Mouse (Mus musculus): ENCODE results near the gene Rapgef5. TPM values are rescaled to one million over a fixed set of nuclear protein-coding genes. Genes with fewer than 3 reads are reported as not detected.

Gene Rapgef5
- polyA plus RNA-seq, 1 experiment, result not detected

- TF ChIP-seq GATA1 (IDR thresholded peaks at IDR 0.05; ENCODE audit: low read length), result no peak
Observed at GRCm38 (mm10) chr12:117632133-117632532, 115.9 kb downstream of the Rapgef5 start.

- TF ChIP-seq GATA1 (IDR thresholded peaks at IDR 0.05; ENCODE audit: low read length), result no peak
Observed at GRCm38 (mm10) chr12:117636139-117636772, 120.0 kb downstream of the Rapgef5 start.

GRCm38 (mm10) chr12:117636969-117637368, 120.7 kb downstream of the Rapgef5 start:
- no peak for TF ChIP-seq GATA1 (IDR thresholded peaks at IDR 0.05; ENCODE audit: low read length)

DNA sequence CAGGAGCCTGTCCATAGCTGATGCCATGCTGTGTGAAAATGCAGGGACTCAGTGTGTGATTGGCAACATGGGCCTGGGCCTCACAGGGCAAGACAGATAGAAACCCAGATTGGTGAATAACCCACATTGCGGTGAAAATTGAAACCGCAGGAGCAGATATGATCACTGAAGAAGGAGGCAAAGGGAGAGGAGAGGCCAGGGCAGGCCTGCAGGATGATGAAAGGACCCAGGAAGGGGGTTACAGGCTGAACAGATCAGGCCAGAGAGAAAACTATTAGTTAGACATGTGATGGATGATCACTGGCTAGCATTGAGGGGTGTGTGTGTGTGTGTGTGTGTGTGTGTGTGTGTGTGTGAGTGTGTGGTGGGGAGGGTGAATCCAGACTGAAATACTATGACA, 122.6 kb downstream of the Rapgef5 start:
- TF ChIP-seq GATA1 (IDR thresholded peaks at IDR 0.05; ENCODE audit: low read length), result no peak

DNA sequence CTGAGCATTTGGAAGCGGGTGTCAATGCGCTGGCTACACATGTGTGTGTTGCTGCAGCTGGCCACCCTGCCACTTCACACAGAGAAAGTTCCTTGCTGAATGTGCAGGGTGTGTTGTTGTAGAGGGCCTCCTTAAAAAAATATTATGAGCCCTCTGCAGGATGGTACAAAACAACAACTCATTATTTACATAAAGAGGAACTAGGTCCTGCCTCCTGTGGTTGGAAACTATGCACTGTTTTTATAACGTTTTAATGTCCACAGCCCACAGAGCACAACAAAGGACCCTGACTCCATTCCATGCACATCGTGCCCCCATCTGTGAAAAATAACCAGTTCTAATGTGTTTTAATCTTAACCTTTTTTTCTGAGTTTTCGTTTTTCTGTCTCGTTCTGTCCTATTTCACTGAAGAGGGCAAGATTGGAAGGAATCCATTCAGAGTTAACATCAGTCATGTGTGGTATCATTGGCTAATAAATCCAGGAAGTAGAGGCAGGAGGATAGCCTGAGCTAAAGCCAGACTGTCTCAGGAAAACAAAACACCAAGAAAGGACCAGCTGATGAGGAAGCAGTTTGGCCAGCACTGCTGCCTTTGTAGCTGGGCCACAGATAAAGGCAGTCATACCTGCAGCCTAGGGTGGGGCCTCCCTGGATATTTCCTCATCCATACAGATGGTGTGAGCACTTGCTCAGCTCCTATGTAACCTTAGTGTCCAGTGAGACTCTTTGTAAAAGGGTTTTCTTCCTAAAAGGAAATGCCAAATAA, 123.3 kb downstream of the Rapgef5 start:
- no peak for TF ChIP-seq GATA1 (IDR thresholded peaks at IDR 0.05; ENCODE audit: low read length)

GRCm38 (mm10) chr12:117642512-117642911, 126.2 kb downstream of the Rapgef5 start:
- TF ChIP-seq GATA1 (IDR thresholded peaks at IDR 0.05; ENCODE audit: low read length), result no peak

DNA sequence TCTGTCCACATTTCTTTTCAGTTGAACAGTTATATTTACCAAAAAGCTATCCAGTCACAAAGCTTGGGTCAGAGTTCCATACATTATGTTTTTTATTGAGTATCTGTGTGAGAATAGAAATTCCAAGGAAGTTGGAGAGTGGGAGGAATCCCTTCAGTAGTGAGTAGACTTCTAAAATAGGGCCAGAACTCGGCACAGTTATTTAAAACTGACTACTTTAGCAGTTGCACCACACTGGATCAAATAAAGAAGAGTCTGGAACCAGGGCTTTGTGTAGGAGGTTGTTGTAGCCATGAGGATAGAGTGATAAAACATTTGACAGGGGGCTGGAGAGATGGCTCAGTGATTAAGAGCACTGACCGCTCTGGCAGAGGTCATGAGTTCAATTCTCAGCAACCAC, 129.5 kb downstream of the Rapgef5 start:
- no peak for TF ChIP-seq GATA1 (IDR thresholded peaks at IDR 0.05; ENCODE audit: low read length)

GRCm38 (mm10) chr12:117653920-117654472, 137.7 kb downstream of the Rapgef5 start:
- TF ChIP-seq GATA1 (IDR thresholded peaks at IDR 0.05; ENCODE audit: low read length), result no peak

DNA sequence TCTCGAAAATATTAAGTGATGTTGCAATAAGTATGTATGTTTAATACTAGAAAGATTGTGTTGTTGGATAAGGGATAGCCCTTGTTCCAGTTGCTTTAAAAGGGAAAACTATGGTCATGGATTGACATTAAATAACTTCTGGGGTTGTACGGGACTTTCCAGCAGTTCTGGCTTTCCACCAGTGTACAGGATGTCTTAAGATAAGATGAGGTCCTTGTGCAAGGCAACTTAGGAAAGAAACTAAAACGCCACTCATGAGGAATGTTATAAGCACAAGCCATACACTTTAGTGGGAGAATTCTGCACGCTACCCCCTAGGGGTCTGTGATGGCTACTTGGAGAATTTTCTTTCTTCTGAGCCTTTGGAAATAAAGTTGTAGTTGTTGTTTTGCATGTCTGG, 140.7 kb downstream of the Rapgef5 start:
- no peak for TF ChIP-seq GATA1 (IDR thresholded peaks at IDR 0.05; ENCODE audit: low read length)

DNA sequence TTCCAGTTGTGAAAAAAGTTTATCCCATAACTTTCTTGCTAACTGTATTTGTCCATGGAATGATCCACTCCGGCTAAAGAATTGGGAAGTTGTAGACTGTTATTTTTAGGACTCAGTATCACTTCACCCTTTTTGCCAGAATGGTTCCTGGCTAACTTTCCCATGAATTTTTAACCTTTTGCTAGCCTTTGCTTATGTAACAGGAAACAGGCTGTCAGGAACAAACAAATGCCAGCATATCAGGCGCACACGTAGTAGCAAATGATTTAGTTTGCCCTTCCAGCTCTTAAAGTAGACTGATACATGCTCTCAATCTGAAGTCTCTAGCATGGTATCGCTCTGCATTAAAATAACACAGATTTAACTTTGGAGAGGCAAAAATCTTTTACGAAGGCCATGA, 141.5 kb downstream of the Rapgef5 start:
- no peak for TF ChIP-seq GATA1 (IDR thresholded peaks at IDR 0.05; ENCODE audit: low read length)

GRCm38 (mm10) chr12:117658821-117659220, 142.5 kb downstream of the Rapgef5 start:
- no peak for TF ChIP-seq GATA1 (IDR thresholded peaks at IDR 0.05; ENCODE audit: low read length)

GRCm38 (mm10) chr12:117660361-117660760, 144.1 kb downstream of the Rapgef5 start:
- TF ChIP-seq GATA1 (IDR thresholded peaks at IDR 0.05; ENCODE audit: low read length), result no peak

GRCm38 (mm10) chr12:117661871-117662270, 145.6 kb downstream of the Rapgef5 start:
- TF ChIP-seq GATA1 (IDR thresholded peaks at IDR 0.05; ENCODE audit: low read length), result no peak

GRCm38 (mm10) chr12:117663637-117664036, 147.4 kb downstream of the Rapgef5 start:
- TF ChIP-seq GATA1 (IDR thresholded peaks at IDR 0.05; ENCODE audit: low read length), result no peak

DNA sequence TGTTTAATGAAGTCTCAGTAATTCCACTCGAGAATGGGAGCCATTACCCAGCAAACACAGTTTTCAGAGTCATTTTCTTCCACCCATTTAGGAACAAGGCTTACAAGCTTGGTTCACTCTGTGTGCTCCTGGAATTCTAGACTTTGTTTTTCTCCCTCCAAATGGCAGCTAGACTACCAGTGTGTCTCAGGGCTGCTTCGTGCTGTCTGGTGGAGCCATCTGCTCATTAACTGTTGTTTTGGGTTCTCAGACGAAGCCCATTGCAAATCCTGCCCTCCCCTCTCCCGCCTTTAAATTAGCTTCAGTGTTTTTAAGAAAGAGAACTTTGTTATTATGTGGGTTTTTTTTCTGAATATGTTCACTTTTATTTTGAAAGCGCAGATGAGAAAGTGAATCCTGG, 148.4 kb downstream of the Rapgef5 start:
- no peak for TF ChIP-seq GATA1 (IDR thresholded peaks at IDR 0.05; ENCODE audit: low read length)

DNA sequence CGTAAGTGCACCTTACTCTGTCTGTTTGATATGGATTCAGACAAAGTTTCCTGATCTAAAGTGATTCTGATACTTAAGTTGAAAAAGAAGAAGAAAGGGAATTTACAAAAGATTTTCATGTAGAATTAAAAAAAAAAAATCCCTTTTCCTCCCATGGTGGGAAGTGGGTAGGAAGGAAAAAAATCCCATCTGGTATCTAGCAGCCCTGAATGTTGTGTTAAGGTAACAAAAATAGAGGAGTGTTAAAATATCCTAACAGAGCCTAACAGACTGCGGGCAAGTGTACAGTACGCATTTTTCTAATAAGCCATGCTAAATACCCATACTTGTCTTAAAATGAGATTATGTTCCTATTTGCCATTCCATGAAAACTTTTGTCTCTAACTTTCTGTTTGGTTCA, 150.1 kb downstream of the Rapgef5 start:
- no peak for TF ChIP-seq GATA1 (IDR thresholded peaks at IDR 0.05; ENCODE audit: low read length)
